Mouse (Mus musculus): ENCODE data around the gene Mxra8. TPM values are rescaled to one million over a fixed set of nuclear protein-coding genes. Genes with fewer than 3 reads are reported as not detected.

The Mxra8 gene
- polyA plus RNA-seq, 1 experiment from 2014 or later, result 137 TPM

GRCm38 (mm10) chr4:155849391-155849790, 9.9 kb downstream of the Mxra8 start:
- 87% methylated on average over 2 of the region's 2 CpGs for WGBS

GRCm38 (mm10) chr4:155849792-155850451, 10.4 kb downstream of the Mxra8 start:
- Histone ChIP-seq H3K4me3 (replicated peaks) (no peak overlapping the region), H3K27ac (replicated peaks) (no peak overlapping the region), H3K4me1 (peaks cover 32% of the 10 kb centered on the region), H3K9me3 (replicated peaks) (no peaks in the 10 kb centered on the region), H3K4me2 (replicated peaks) (no peak overlapping the region), H3K9ac (no peak overlapping the region), H3K36me3 (peaks cover 15% of the 10 kb centered on the region), H3K27me3 (no peaks in the 10 kb centered on the region)
- 93% methylated on average over 3 of the region's 3 CpGs for whole genome bisulfite sequencing
- no peak for ATAC-seq (ENCODE audit: insufficient number of reproducible peaks, low FRiP score, low TSS enrichment, low read depth)

More at GRCm38 (mm10) chr4:155849391-155849790, 9.9 kb downstream of the Mxra8 start:
- peaks cover 32% of the 10 kb centered on the region for H3K4me1 ChIP-seq
- H3K9me3 ChIP-seq (replicated peaks), result no peaks in the 10 kb centered on the region
- no peak overlapping the region for H3K4me2 ChIP-seq (replicated peaks)
- no peak overlapping the region for H3K27ac ChIP-seq (replicated peaks)
- H3K9ac ChIP-seq, result no peak overlapping the region
- no peaks in the 10 kb centered on the region for H3K27me3 ChIP-seq
- peaks cover 9% of the 10 kb centered on the region for H3K36me3 ChIP-seq
- no peak overlapping the region for H3K4me3 ChIP-seq (replicated peaks)
- ATAC-seq (ENCODE audit: insufficient number of reproducible peaks, low FRiP score, low TSS enrichment, low read depth), result no peak

DNA sequence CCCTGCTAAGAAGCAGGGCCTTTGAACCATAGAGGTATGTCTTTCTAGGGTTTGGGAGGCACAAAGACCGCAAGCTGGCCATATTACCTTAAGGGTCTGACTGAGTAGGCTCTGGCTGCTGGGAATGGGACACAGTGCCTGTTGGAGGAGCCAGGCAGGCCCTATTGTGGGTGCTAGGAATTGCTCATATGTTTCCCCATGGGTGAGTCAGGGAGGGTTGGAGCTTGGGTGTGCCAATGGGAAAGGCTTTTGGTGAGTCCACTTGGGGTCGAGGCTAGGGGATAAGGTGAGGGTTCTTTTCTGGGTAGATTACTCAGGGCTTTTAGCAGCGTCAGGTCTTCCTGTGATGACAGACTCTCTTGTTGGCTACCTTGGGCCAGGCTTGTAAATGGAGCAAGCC, 11.9 kb downstream of the Mxra8 start:
- no peak for ATAC-seq (ENCODE audit: insufficient number of reproducible peaks, low FRiP score, low TSS enrichment, low read depth)
- Histone ChIP-seq H3K4me3 (replicated peaks) (no peak overlapping the region), H3K27ac (replicated peaks) (no peak overlapping the region), H3K9me3 (replicated peaks) (no peaks in the 10 kb centered on the region), H3K4me1 (peaks cover 32% of the 10 kb centered on the region), H3K36me3 (peaks cover 29% of the 10 kb centered on the region), H3K27me3 (no peaks in the 10 kb centered on the region), H3K4me2 (replicated peaks) (no peak overlapping the region), H3K9ac (no peak overlapping the region)
- WGBS, result 88% methylated on average over 3 of the region's 3 CpGs

DNA sequence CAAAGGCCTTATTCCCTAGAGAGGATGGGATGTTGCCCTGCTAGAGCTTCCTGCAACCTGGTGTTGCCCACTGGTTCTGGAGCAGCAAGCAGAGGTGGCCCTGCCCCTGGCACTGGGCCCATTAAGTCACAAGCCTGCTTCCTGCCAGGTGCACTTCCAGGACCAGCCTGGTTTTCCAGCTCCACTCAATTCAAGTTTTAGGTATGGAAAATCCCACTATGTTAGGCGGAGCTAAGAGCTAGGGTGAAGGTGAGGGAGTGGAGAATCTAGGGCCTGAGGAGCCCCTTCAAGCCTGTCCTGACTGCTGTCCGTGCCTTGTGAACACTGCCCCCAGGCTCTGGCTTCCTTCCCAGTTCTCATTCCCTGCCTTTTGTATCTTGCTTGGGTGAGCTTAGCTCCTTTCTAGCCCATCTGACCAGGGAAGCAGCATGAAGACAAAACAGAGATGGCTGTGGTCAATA, 12.5 kb downstream of the Mxra8 start:
- ATAC-seq (ENCODE audit: insufficient number of reproducible peaks, low FRiP score, low TSS enrichment, low read depth), result no peak

GRCm38 (mm10) chr4:155853421-155853820, 13.9 kb downstream of the Mxra8 start:
- Histone ChIP-seq H3K4me3 (replicated peaks) (no peak overlapping the region), H3K36me3 (peaks cover 48% of the 10 kb centered on the region), H3K27me3 (no peaks in the 10 kb centered on the region), H3K27ac (replicated peaks) (no peak overlapping the region), H3K4me1 (peaks cover 19% of the 10 kb centered on the region), H3K9me3 (replicated peaks) (no peaks in the 10 kb centered on the region), H3K9ac (no peak overlapping the region), H3K4me2 (replicated peaks) (no peak overlapping the region)
- ATAC-seq (ENCODE audit: insufficient number of reproducible peaks, low FRiP score, low TSS enrichment, low read depth), result no peak
- WGBS, result 91% methylated on average over 9 of the region's 9 CpGs

More for the DNA sequence above, 12.5 kb downstream of the Mxra8 start:
- Histone ChIP-seq H3K27me3 (no peaks in the 10 kb centered on the region), H3K4me2 (replicated peaks) (no peak overlapping the region), H3K4me1 (peaks cover 26% of the 10 kb centered on the region), H3K27ac (replicated peaks) (no peak overlapping the region), H3K9me3 (replicated peaks) (no peaks in the 10 kb centered on the region), H3K36me3 (peaks cover 33% of the 10 kb centered on the region), H3K4me3 (replicated peaks) (no peak overlapping the region), H3K9ac (no peak overlapping the region)
- 57% methylated on average over 2 of the region's 2 CpGs for WGBS

DNA sequence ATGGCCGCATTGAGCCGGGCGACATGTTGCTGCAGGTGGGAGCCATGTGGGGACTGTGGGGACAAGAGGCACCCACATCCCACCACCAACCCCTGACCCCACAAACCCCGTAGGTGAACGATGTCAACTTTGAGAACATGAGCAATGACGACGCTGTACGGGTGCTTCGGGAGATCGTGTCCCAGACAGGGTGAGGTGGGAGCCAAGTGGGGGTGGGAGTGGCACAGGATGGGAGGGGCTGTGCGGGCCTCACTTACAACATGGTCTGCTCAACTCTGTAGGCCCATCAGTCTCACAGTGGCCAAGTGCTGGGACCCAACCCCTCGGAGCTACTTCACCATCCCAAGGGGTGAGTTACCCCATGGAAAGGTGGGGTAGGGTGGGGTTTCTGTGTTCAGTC, 15.5 kb downstream of the Mxra8 start:
- Histone ChIP-seq H3K4me1 (peaks cover 5% of the 10 kb centered on the region; the same call in 1 of the 2 replicates), H3K27ac (replicated peaks) (no peak overlapping the region), H3K4me2 (replicated peaks) (no peak overlapping the region), H3K27me3 (no peaks in the 10 kb centered on the region), H3K4me3 (replicated peaks) (no peak overlapping the region), H3K9me3 (replicated peaks) (no peaks in the 10 kb centered on the region), H3K36me3 (peaks cover 55% of the 10 kb centered on the region), H3K9ac (no peak overlapping the region)
- 94% methylated on average over 12 of the region's 12 CpGs for WGBS
- no peak for ATAC-seq (ENCODE audit: insufficient number of reproducible peaks, low FRiP score, low TSS enrichment, low read depth)

GRCm38 (mm10) chr4:155856071-155856470, 16.6 kb downstream of the Mxra8 start:
- Histone ChIP-seq H3K4me1 (peaks cover 5% of the 10 kb centered on the region; the same call in 1 of the 2 replicates), H3K9me3 (replicated peaks) (no peaks in the 10 kb centered on the region), H3K4me2 (replicated peaks) (no peak overlapping the region), H3K27me3 (no peaks in the 10 kb centered on the region), H3K36me3 (peaks cover 66% of the 10 kb centered on the region), H3K4me3 (replicated peaks) (no peak overlapping the region), H3K27ac (replicated peaks) (no peak overlapping the region), H3K9ac (no peak overlapping the region)
- no peak for ATAC-seq (ENCODE audit: insufficient number of reproducible peaks, low FRiP score, low TSS enrichment, low read depth)
- WGBS, result 91% methylated on average over 12 of the region's 12 CpGs

- no peaks in the 10 kb centered on the region for H3K9me3 ChIP-seq (replicated peaks)
- H3K4me1 ChIP-seq, result peaks cover under 1% of the 10 kb centered on the region; the same call in 1 of the 2 replicates
- H3K36me3 ChIP-seq, result peaks cover 69% of the 10 kb centered on the region
- no peak overlapping the region for H3K4me3 ChIP-seq (replicated peaks)
- no peak overlapping the region for H3K27ac ChIP-seq (replicated peaks)
- no peaks in the 10 kb centered on the region for H3K27me3 ChIP-seq
- no peak overlapping the region for H3K9ac ChIP-seq
- H3K4me2 ChIP-seq (replicated peaks), result no peak overlapping the region
- no peak for ATAC-seq (ENCODE audit: insufficient number of reproducible peaks, low FRiP score, low TSS enrichment, low read depth)
- 89% methylated on average over 3 of the region's 3 CpGs for WGBS
These were observed 17.4 kb downstream of the Mxra8 start for GRCm38 (mm10) chr4:155856881-155857280.

DNA sequence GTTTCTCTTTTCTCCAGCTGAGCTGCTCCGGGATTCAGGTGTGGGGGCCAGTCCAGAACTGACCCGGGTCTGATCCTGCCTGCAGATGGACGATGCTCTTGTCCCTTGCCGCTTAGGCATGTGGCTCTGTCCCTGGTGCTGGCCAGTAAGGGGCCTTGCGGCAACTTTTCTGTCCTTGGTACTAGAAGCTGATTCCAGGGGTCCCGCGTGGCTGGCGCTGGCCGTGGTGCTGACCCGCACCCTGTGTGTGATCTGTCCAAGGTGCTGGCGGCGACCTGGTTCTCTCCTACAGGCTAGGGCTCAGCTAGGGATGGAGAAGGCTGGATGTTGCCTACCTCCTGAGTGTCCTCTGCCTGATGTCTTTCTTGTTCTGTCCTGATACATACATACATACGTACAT, 19.8 kb downstream of the Mxra8 start:
- ATAC-seq (ENCODE audit: insufficient number of reproducible peaks, low FRiP score, low TSS enrichment, low read depth), result no peak
- peaks cover 61% of the 10 kb centered on the region for H3K36me3 ChIP-seq
- 17% methylated on average over 13 of the region's 13 CpGs for WGBS

GRCm38 (mm10) chr4:155861787-155862186, 22.3 kb downstream of the Mxra8 start:
- peaks cover 61% of the 10 kb centered on the region for H3K36me3 ChIP-seq
- H3K27me3 ChIP-seq, result no peaks in the 10 kb centered on the region
- no peak overlapping the region for H3K27ac ChIP-seq (replicated peaks)
- no peak for ATAC-seq (ENCODE audit: insufficient number of reproducible peaks, low FRiP score, low TSS enrichment, low read depth)
- H3K4me2 ChIP-seq (replicated peaks), result no peak overlapping the region
- H3K4me1 ChIP-seq, result no peaks in the 10 kb centered on the region
- WGBS, result 84% methylated on average over 7 of the region's 7 CpGs
- H3K4me3 ChIP-seq (replicated peaks), result no peak overlapping the region
- no peaks in the 10 kb centered on the region for H3K9me3 ChIP-seq (replicated peaks)
- H3K9ac ChIP-seq, result no peak overlapping the region

More for the DNA sequence above, 19.8 kb downstream of the Mxra8 start:
- H3K27ac ChIP-seq (replicated peaks), result no peak overlapping the region
- no peaks in the 10 kb centered on the region for H3K4me1 ChIP-seq
- no peak overlapping the region for H3K4me2 ChIP-seq (replicated peaks)
- H3K9me3 ChIP-seq (replicated peaks), result no peaks in the 10 kb centered on the region
- no peak overlapping the region for H3K9ac ChIP-seq
- no peak overlapping the region for H3K4me3 ChIP-seq (replicated peaks)
- no peaks in the 10 kb centered on the region for H3K27me3 ChIP-seq

DNA sequence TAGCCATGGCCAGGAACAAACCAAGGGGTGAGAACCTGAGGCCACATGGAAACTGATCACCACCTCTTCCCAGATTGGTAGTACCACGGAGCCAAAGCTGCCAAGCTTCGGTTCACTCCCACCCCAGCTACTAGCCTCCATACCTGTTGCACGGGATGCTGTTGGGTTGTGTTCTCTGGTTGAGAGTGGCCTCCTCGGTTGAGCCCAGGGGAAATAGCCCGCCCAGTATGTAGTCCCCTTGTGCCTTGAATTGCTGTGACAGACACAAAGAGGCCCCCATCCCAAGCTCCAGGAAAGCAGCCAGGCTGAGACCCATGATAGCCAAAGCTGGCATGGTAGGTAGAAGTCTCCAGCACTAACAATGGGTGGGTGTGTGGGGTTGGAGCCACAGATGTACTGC, 23.5 kb downstream of the Mxra8 start, which contains the start of gene Tas1r3:
TSS of gene Tas1r3 (minus strand) at position 362 of the 400 bp plus-strand sequence.
- 77% methylated on average over 5 of the region's 5 CpGs for WGBS
- H3K9me3 ChIP-seq (replicated peaks), result no peaks in the 10 kb centered on the region
- no peak within 1 kb of the TSS for H3K9ac ChIP-seq
- no peak within 1 kb of the TSS for H3K27ac ChIP-seq (replicated peaks)
- peaks cover under 1% of the 10 kb centered on the region; the same call in 1 of the 2 replicates for H3K4me1 ChIP-seq
- no peaks in the 10 kb centered on the region for H3K27me3 ChIP-seq
- H3K4me2 ChIP-seq (replicated peaks), result no peak within 1 kb of the TSS
- H3K4me3 ChIP-seq (replicated peaks), result no peak within 1 kb of the TSS
- H3K36me3 ChIP-seq, result peaks cover 52% of the 10 kb centered on the region
- no peak for ATAC-seq (ENCODE audit: insufficient number of reproducible peaks, low FRiP score, low TSS enrichment, low read depth)

All from embryonic facial prominence, embryonic 15.5 days (tissue).